Mouse (Mus musculus): ENCODE measurements around the gene Trim41. TPM values are rescaled to one million over a fixed set of nuclear protein-coding genes. Genes with fewer than 3 reads are reported as not detected.
"Not testable (repeated sequence)": the region's sequence is repeated elsewhere in the genome, so short reads cannot be mapped to it uniquely, and the experiment has no call there.

The Trim41 gene
- polyA plus RNA-seq, 1 experiment = 45.0 TPM

- H3K4me1 ChIP-seq (ENCODE audit: control insufficient read depth, insufficient read depth, low read length) = 0 out of 2 replicates have a peak, but pooled peaks cover 4% of the 10 kb centered on the region
- peak overlapping the region; percentile 68 for H3K4me3 ChIP-seq (replicated peaks; ENCODE audit: insufficient read depth, low read depth, low read length)
- no peak for DNase-seq
- H3K27ac ChIP-seq (ENCODE audit: insufficient read depth, low read length) = no peak overlapping the region
- H3K27me3 ChIP-seq (ENCODE audit: control insufficient read depth, insufficient read depth, low read length) = no peaks in the 10 kb centered on the region
- TF ChIP-seq CTCF (IDR thresholded peaks at IDR 0.05; ENCODE audit: borderline replicate concordance, insufficient read depth, low read depth, low read length) (no peak), POLR2A (IDR thresholded peaks at IDR 0.05; ENCODE audit: borderline replicate concordance, insufficient read depth, low read length) (no peak)
- WGBS = 65% methylated on average over 4 of the region's 4 CpGs
Measured at GRCm38 (mm10) chr11:48852190-48852589, 35.0 kb upstream of the Trim41 start.

GRCm38 (mm10) chr11:48851270-48851995 lies 34.3 kb upstream of the Trim41 start:
- H3K4me3 ChIP-seq (replicated peaks; ENCODE audit: insufficient read depth, low read depth, low read length) = no peak overlapping the region
- H3K27ac ChIP-seq (ENCODE audit: insufficient read depth, low read length) = no peak overlapping the region
- 0 out of 2 replicates have a peak, but pooled peaks cover 4% of the 10 kb centered on the region for H3K4me1 ChIP-seq (ENCODE audit: control insufficient read depth, insufficient read depth, low read length)
- TF ChIP-seq POLR2A (IDR thresholded peaks at IDR 0.05; ENCODE audit: borderline replicate concordance, insufficient read depth, low read length) (no peak), CTCF (IDR thresholded peaks at IDR 0.05; ENCODE audit: borderline replicate concordance, insufficient read depth, low read depth, low read length) (peak; percentile 11; the same call in 1 of the 2 replicates)
- no peak for DNase-seq
- no peaks in the 10 kb centered on the region for H3K27me3 ChIP-seq (ENCODE audit: control insufficient read depth, insufficient read depth, low read length)
- 85% methylated on average over 4 of the region's 4 CpGs for WGBS

GRCm38 (mm10) chr11:48850240-48850639 lies 33.1 kb upstream of the Trim41 start:
- no peak overlapping the region for H3K27ac ChIP-seq (ENCODE audit: insufficient read depth, low read length)
- no peak overlapping the region for H3K4me3 ChIP-seq (replicated peaks; ENCODE audit: insufficient read depth, low read depth, low read length)
- H3K4me1 ChIP-seq (ENCODE audit: control insufficient read depth, insufficient read depth, low read length) = 0 out of 2 replicates have a peak, but pooled peaks cover 4% of the 10 kb centered on the region
- WGBS = 45% methylated on average over 2 of the region's 2 CpGs
- DNase-seq = no peak
- TF ChIP-seq CTCF (IDR thresholded peaks at IDR 0.05; ENCODE audit: borderline replicate concordance, insufficient read depth, low read depth, low read length) (no peak), POLR2A (IDR thresholded peaks at IDR 0.05; ENCODE audit: borderline replicate concordance, insufficient read depth, low read length) (no peak)
- no peaks in the 10 kb centered on the region for H3K27me3 ChIP-seq (ENCODE audit: control insufficient read depth, insufficient read depth, low read length)

DNA sequence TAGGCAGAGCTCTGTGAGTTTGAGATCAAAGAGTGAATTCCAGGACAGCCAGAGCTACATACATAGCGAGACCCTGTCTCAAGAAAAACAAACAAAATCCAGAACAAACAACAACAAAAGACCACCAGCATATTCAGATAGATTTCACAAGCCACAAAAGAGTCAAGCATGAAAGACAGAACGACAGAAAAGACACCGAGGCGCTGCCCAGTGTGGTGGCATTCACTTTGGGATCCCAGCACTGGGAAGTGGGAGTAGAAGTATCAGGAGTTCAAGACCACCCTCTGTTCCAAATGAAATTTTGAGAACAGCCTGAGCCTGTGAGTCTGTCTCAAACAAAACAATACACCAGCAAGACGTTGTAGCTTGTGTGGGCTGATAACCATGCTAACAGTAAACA lies 29.7 kb upstream of the Trim41 start:
- Histone ChIP-seq H3K4me1 (ENCODE audit: control insufficient read depth, insufficient read depth, low read length) (no peaks in the 10 kb centered on the region), H3K4me3 (replicated peaks; ENCODE audit: insufficient read depth, low read depth, low read length) (no peak overlapping the region), H3K27ac (ENCODE audit: insufficient read depth, low read length) (no peak overlapping the region), H3K27me3 (ENCODE audit: control insufficient read depth, insufficient read depth, low read length) (no peaks in the 10 kb centered on the region)
- TF ChIP-seq POLR2A (IDR thresholded peaks at IDR 0.05; ENCODE audit: borderline replicate concordance, insufficient read depth, low read length) (no peak), CTCF (IDR thresholded peaks at IDR 0.05; ENCODE audit: borderline replicate concordance, insufficient read depth, low read depth, low read length) (no peak)
- WGBS = 66% methylated on average over 5 of the region's 5 CpGs
- DNase-seq = no peak

DNA sequence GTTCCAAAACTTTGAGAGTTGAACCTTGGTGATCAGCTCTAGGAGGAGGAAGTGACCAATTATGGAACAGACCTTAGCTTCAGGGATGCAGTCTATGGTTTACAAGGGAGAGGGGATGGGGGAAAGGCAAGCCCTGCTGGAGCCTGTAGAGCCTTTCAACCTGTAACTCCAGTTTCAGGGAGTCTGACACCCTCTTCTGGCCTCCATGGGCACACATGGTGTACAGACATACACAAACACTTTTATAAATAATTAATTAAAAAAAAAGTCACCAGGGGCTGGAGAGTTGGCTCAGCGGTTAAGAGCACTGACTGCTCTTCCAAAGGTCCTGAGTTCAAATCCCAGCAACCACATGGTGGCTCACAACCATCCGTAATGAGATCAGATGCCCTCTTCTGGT lies 29.2 kb upstream of the Trim41 start:
- not testable (repeated sequence) for H3K27ac ChIP-seq (ENCODE audit: insufficient read depth, low read length); H3K27me3 ChIP-seq (ENCODE audit: control insufficient read depth, insufficient read depth, low read length); H3K4me3 ChIP-seq (replicated peaks; ENCODE audit: insufficient read depth, low read depth, low read length); DNase-seq; H3K4me1 ChIP-seq (ENCODE audit: control insufficient read depth, insufficient read depth, low read length)
- WGBS = 74% methylated on average over 2 of the region's 2 CpGs

DNA sequence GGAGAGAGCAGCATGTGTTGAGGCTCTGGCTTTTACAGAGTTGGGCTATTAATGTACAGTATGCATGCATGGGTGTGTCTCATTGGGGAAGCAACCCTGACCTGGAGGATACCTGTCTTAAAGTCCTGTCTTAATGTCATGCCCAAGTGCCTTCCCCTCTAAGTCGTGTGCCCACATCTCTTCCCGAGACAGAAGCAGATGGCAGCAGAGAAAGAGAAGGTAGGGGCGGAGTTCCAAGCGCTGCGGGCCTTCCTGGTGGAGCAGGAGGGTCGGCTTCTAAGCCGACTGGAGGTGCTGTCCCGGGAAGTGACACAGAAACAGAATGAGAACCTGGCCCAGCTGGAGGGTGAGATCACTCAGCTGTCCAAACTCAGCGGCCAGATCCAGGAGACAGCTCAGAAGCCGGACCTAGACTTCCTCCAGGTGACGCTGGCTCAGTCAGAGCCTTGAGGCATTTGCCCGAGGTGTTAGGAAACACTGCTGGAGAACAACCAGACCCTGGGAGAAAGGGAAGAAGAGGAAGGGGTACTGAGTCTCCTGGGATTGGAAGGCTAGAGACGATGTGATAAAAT lies 28.2 kb upstream of the Trim41 start:
- Histone ChIP-seq H3K4me3 (replicated peaks; ENCODE audit: insufficient read depth, low read depth, low read length) (no peak overlapping the region), H3K27me3 (ENCODE audit: control insufficient read depth, insufficient read depth, low read length) (no peaks in the 10 kb centered on the region), H3K4me1 (ENCODE audit: control insufficient read depth, insufficient read depth, low read length) (no peaks in the 10 kb centered on the region), H3K27ac (ENCODE audit: insufficient read depth, low read length) (no peak overlapping the region)
- WGBS = 46% methylated on average over 13 of the region's 13 CpGs
- no peak for DNase-seq
- TF ChIP-seq POLR2A (IDR thresholded peaks at IDR 0.05; ENCODE audit: borderline replicate concordance, insufficient read depth, low read length) (no peak), CTCF (IDR thresholded peaks at IDR 0.05; ENCODE audit: borderline replicate concordance, insufficient read depth, low read depth, low read length) (no peak)

DNA sequence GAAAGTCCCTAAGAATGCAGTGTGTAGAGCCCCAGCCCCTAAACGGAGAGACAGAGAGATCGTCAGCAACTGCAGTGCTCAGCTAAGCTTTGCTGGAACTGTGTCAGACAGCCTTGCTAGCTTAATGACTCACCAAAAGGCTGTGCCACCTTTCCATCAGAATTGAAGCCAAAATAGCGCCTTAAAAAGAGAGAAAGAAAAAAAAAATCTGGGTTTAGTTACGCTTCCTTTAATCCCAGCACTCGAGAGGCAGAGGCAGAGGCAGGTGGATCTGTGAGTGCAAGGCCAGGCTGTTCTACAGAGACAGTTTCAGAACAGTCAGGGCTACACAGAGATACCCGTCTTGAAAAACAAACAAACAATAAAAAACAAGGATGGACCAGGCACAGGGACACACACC lies 27.2 kb upstream of the Trim41 start:
- TF ChIP-seq POLR2A (IDR thresholded peaks at IDR 0.05; ENCODE audit: borderline replicate concordance, insufficient read depth, low read length) = no peak
- no peak for TF ChIP-seq CTCF (IDR thresholded peaks at IDR 0.05; ENCODE audit: borderline replicate concordance, insufficient read depth, low read depth, low read length)
- H3K27ac ChIP-seq (ENCODE audit: insufficient read depth, low read length) = no peak overlapping the region

DNA sequence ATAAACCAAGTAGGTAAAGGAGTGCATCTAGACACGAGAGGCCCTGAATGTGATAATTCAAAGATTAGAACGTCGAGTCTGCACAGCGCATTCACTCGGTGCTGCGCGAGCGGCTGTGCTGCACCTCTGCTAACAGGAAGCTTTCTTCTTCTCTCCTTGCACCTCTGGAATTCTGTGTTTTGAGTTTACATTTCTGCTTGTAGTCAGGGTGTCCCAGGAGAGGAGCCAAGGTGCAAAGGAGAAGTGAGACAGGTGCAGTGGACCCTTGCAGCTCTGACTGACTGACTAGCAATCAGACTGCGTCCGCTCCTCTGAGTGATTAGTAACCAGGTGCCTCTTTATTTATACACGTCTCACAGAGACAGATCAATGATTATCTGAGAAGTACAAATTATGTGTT lies 26.0 kb upstream of the Trim41 start:
- 92% methylated on average over 11 of the region's 11 CpGs for WGBS
- no peak for TF ChIP-seq CTCF (IDR thresholded peaks at IDR 0.05; ENCODE audit: borderline replicate concordance, insufficient read depth, low read depth, low read length)
- no peak for TF ChIP-seq POLR2A (IDR thresholded peaks at IDR 0.05; ENCODE audit: borderline replicate concordance, insufficient read depth, low read length)
- Histone ChIP-seq H3K4me3 (replicated peaks; ENCODE audit: insufficient read depth, low read depth, low read length) (no peak overlapping the region), H3K4me1 (ENCODE audit: control insufficient read depth, insufficient read depth, low read length) (no peaks in the 10 kb centered on the region), H3K27ac (ENCODE audit: insufficient read depth, low read length) (no peak overlapping the region), H3K27me3 (ENCODE audit: control insufficient read depth, insufficient read depth, low read length) (no peaks in the 10 kb centered on the region)
- no peak for DNase-seq

More for the DNA sequence above, 27.2 kb upstream of the Trim41 start:
- 34% methylated on average over 6 of the region's 6 CpGs for WGBS
- Histone ChIP-seq H3K4me3 (replicated peaks; ENCODE audit: insufficient read depth, low read depth, low read length) (no peak overlapping the region), H3K27me3 (ENCODE audit: control insufficient read depth, insufficient read depth, low read length) (no peaks in the 10 kb centered on the region), H3K4me1 (ENCODE audit: control insufficient read depth, insufficient read depth, low read length) (no peaks in the 10 kb centered on the region)
- peak in 1 of 2 experiments; percentile 58 for DNase-seq
